Mouse (Mus musculus): ENCODE measurements around the gene Rsrc1.

- TF ChIP-seq ZNF384 (IDR thresholded peaks at IDR 0.05; ENCODE audit: low read depth, low read length), result no peak
- no peak for TF ChIP-seq ZC3H11A (IDR thresholded peaks at IDR 0.05; ENCODE audit: borderline replicate concordance, low read depth, low read length)
- TF ChIP-seq CHD2 (IDR thresholded peaks at IDR 0.05; ENCODE audit: low read depth, low read length), result no peak
Observed at GRCm38 (mm10) chr3:66939675-66940074, 41.5 kb upstream of the Rsrc1 start.

Measured in ES-E14 (cell line).